Mouse (Mus musculus) stomach, postnatal 0 days (tissue): ENCODE results near the gene Fam126a.

ENCODE experiments used
- CTCF ChIP-seq: IDR thresholded peaks from 2 replicates; pipeline ENCODE4 v1.5.1; 2016; ENCODE audit warnings: antibody characterized with exemption, low read depth, mild to moderate bottlenecking, moderate library complexity
- EP300 ChIP-seq: optimal IDR thresholded peaks from 2 replicates; pipeline ENCODE3; 2016; ENCODE audit warnings: antibody characterized with exemption

DNA sequence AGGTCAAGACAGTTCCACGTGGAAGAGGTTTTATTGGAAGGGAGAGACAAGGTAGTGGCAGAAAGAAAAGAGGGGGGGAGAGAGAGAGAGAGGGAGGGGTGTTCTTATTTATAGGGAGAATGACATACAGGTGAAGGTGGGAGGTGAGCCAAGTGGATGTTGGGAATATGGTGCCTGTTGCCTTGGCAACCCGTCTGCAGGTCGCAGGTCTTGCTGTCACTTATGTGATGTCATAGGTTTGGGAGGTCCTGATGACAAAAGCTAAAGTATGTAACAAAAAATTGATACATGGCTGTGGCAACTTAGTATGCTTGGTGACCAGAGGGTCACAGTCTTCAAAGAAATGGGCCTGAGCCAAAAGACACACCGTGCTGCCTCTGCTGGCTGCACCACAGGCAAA, 10.1 kb downstream of the Fam126a start:
- TF ChIP-seq CTCF: no peak
- no peak for TF ChIP-seq EP300
